ENCODE assay signal across 8 mouse cellular contexts in the genomic region with DNA sequence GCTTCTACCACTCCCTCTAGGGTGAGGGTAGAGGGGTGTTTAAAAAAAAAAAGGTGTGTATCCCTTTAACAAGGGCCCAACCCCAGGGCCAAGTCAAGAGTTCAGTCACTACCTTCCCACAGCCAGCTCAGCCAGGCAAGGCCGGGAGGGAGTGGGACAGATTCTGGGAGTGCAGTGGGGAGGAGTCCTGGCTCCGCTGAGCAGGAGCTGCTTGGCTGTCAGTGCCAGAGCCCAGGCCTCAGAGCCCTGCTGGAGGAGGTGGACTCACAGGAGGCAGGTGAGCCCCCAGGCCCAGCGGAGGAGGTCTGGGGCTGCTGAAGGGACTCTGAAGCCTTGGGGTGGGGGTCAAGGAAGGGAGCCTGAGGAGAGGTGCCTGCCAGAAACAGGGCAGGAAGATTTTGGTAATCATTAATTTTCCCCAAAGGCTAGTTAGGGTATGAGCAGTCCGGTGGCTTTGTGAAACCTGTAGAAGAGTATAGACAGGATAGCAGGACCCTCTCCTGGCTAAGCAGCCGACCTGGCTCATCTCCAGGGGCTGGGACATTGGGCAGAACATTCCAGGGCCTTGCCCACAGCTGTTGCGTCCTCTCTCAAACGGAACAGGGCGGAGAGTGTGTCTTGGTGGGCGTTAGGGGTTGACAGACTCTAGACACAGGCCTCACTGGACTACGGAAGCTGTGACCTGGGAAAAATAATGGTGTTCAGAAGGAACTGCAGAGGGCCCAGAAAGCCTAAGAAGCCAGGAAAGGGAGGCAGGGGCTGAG. TPM values are rescaled to one million over a fixed set of nuclear protein-coding genes. Genes with fewer than 3 reads are reported as not detected.
DNase-seq lines count a peak whose midpoint lies in the region; ATAC-seq and TF ChIP-seq lines count a peak whose summit lies in the region.

A gene (plus strand): TSS at position 114 of the 764 bp plus-strand sequence.

- no peak for TF ChIP-seq EP300 in lung, postnatal 0 days (IDR thresholded peaks at IDR 0.05)

- no peaks in the 10 kb centered on the region for H3K27me3 ChIP-seq in forebrain, embryonic 16.5 days (replicated peaks; ENCODE audit: control insufficient read depth, insufficient read depth, low read length)
- no peaks in the 10 kb centered on the region for H3K27me3 ChIP-seq in hindbrain, embryonic 11.5 days (ENCODE audit: control insufficient read depth, insufficient read depth, low read length)
- H3K27me3 ChIP-seq in lung, postnatal 0 days (replicated peaks; ENCODE audit: insufficient read depth, low read length), result no peaks in the 10 kb centered on the region
- H3K27me3 ChIP-seq in testis, adult 2 months (ENCODE audit: control insufficient read depth, insufficient read depth, low read length), result no peaks in the 10 kb centered on the region

- TF ChIP-seq CTCF in lung, postnatal 0 days (IDR thresholded peaks at IDR 0.05), result no peak
- TF ChIP-seq CTCF in testis, adult 2 months (IDR thresholded peaks at IDR 0.05; ENCODE audit: control insufficient read depth, insufficient read depth, insufficient replicate concordance, low read depth, low read length), result no peak

- no peak within 1 kb of the TSS for H3K9ac ChIP-seq in forebrain, embryonic 16.5 days (replicated peaks; ENCODE audit: low read depth, low read length)
- no peak within 1 kb of the TSS for H3K9ac ChIP-seq in hindbrain, embryonic 11.5 days (ENCODE audit: low read depth, low read length)
- H3K9ac ChIP-seq in lung, postnatal 0 days (replicated peaks; ENCODE audit: low read depth), result peak within 1 kb of the TSS; percentile 46

- 0 out of 2 replicates have a peak, but pooled peaks have one; percentile 23 for ATAC-seq in forebrain, embryonic 16.5 days
- ATAC-seq in hindbrain, embryonic 11.5 days (ENCODE audit: low FRiP score), result no peak
- ATAC-seq in lung, postnatal 0 days, result peak; percentile 87

- H3K4me1 ChIP-seq in forebrain, embryonic 16.5 days (replicated peaks; ENCODE audit: control insufficient read depth, insufficient read depth, low read length), result peaks cover 6% of the 10 kb centered on the region
- H3K4me1 ChIP-seq in hindbrain, embryonic 11.5 days (replicated peaks; ENCODE audit: control insufficient read depth, insufficient read depth, low read length), result no peaks in the 10 kb centered on the region
- H3K4me1 ChIP-seq in lung, postnatal 0 days (ENCODE audit: insufficient read depth, low read depth, low read length), result no peaks in the 10 kb centered on the region; the same call in 1 of the 2 replicates
- H3K4me1 ChIP-seq in testis, adult 2 months (ENCODE audit: control insufficient read depth, insufficient read depth, low read length), result no peaks in the 10 kb centered on the region

- H3K4me2 ChIP-seq in forebrain, embryonic 16.5 days (ENCODE audit: low read length), result no peak within 1 kb of the TSS
- no peak within 1 kb of the TSS for H3K4me2 ChIP-seq in hindbrain, embryonic 11.5 days (replicated peaks; ENCODE audit: low read depth, low read length)
- H3K4me2 ChIP-seq in lung, postnatal 0 days (replicated peaks; ENCODE audit: low read depth, low read length), result peak within 1 kb of the TSS; percentile 48

- no peak within 1 kb of the TSS for H3K4me3 ChIP-seq in forebrain, embryonic 16.5 days (replicated peaks; ENCODE audit: low read length)
- no peak within 1 kb of the TSS for H3K4me3 ChIP-seq in hindbrain, embryonic 11.5 days (ENCODE audit: low read depth, low read length)
- H3K4me3 ChIP-seq in lung, postnatal 0 days (ENCODE audit: low read depth, low read length), result peak within 1 kb of the TSS; percentile 34
- H3K4me3 ChIP-seq in testis, adult 2 months (ENCODE audit: control insufficient read depth, low read depth, low read length), result peak within 1 kb of the TSS; percentile 51

- WGBS in forebrain, embryonic 16.5 days, result 49% methylated on average over 10 of the region's 10 CpGs
- 41% methylated on average over 10 of the region's 10 CpGs for WGBS in hindbrain, embryonic 11.5 days
- WGBS in lung, postnatal 0 days, result 21% methylated on average over 10 of the region's 10 CpGs

- H3K36me3 ChIP-seq in forebrain, embryonic 16.5 days (ENCODE audit: control insufficient read depth, insufficient read depth), result no peaks in the 10 kb centered on the region
- no peaks in the 10 kb centered on the region for H3K36me3 ChIP-seq in hindbrain, embryonic 11.5 days (ENCODE audit: control insufficient read depth, insufficient read depth, low read length)
- H3K36me3 ChIP-seq in lung, postnatal 0 days (ENCODE audit: insufficient read depth, low read length), result no peaks in the 10 kb centered on the region
- H3K36me3 ChIP-seq in testis, adult 2 months (ENCODE audit: control insufficient read depth, insufficient read depth, low read length), result no peaks in the 10 kb centered on the region

- no peak within 1 kb of the TSS for H3K27ac ChIP-seq in forebrain, embryonic 16.5 days (ENCODE audit: low read length)
- no peak within 1 kb of the TSS for H3K27ac ChIP-seq in hindbrain, embryonic 11.5 days (ENCODE audit: low read depth, low read length)
- peak within 1 kb of the TSS; percentile 87 for H3K27ac ChIP-seq in lung, postnatal 0 days (ENCODE audit: low read length)
- no peak within 1 kb of the TSS for H3K27ac ChIP-seq in testis, adult 2 months (ENCODE audit: control insufficient read depth, insufficient read depth, low read depth, low read length)

- DNase-seq in MN1 (ENCODE audit: low spot score), result peak; percentile 74
- DNase-seq in brain, adult 2 months (ENCODE audit: low read depth, low spot score), result peak; percentile 87
- DNase-seq in hindbrain, embryonic 11.5 days (ENCODE audit: low spot score), result no peak
- DNase-seq in layer of hippocampus, postnatal 10 days (ENCODE audit: low spot score in 2 of 2), result peak; percentile 55 to 60
- peak; percentile 92 for DNase-seq in lung, postnatal 0 days (ENCODE audit: low spot score)
- no peak for DNase-seq in spleen, adult 12 weeks (ENCODE audit: low spot score)

- TF ChIP-seq POLR2A in testis, adult 2 months (IDR thresholded peaks at IDR 0.05; ENCODE audit: control insufficient read depth, low read depth, low read length), result no peak; the same call in 1 of the 2 replicates

- no peaks in the 10 kb centered on the region for H3K9me3 ChIP-seq in forebrain, embryonic 16.5 days (ENCODE audit: control insufficient read depth, low read length)
- no peaks in the 10 kb centered on the region for H3K9me3 ChIP-seq in hindbrain, embryonic 11.5 days (ENCODE audit: control insufficient read depth, low read length)
- H3K9me3 ChIP-seq in lung, postnatal 0 days (ENCODE audit: low read length), result no peaks in the 10 kb centered on the region

RNA-seq across cellular contexts. Expression of the gene that starts here (rescaled TPM):
- 36.2 and 44.2 TPM in 2 replicates for polyA plus RNA-seq in forebrain, embryonic 16.5 days (2015; fragmentation: Nextera tagmentation; extraction: Ambion mirVana)
- polyA plus RNA-seq in hindbrain, embryonic 11.5 days (2014; fragmentation: Nextera tagmentation; extraction: Ambion mirVana), result 57.0 and 59.8 TPM in 2 replicates
- total RNA-seq in layer of hippocampus, postnatal 10 days (2021), result 100 to 1,000 TPM in 1 of 2 experiments, 10 to 100 TPM in 1; 90.0 to 104 TPM
- polyA plus RNA-seq in lung, postnatal 0 days (2015; fragmentation: Nextera tagmentation; extraction: Ambion mirVana), result 368 and 387 TPM in 2 replicates
- 2.9 and 7.7 TPM in 2 replicates for polyA plus RNA-seq in testis, adult 2 months (2012; rRNA removed)

Comparison
In these comparisons a context has a peak if more than half of its experiments do, and no peak if none do; other contexts are left out.
1. DNase-seq: peak in MN1 (single experiment), brain, adult 2 months (single experiment), layer of hippocampus, postnatal 10 days (2 of 2) and lung, postnatal 0 days (single experiment); none in hindbrain, embryonic 11.5 days (single experiment) and spleen, adult 12 weeks (single experiment).
2. H3K4me3 ChIP-seq: peak in lung, postnatal 0 days (single experiment) and testis, adult 2 months (single experiment); none in forebrain, embryonic 16.5 days (single experiment) and hindbrain, embryonic 11.5 days (single experiment).